Mouse (Mus musculus): ENCODE measurements at regions not wholly inside any gene's neighbourhood (a gene's known extent, or its start where the extent isn't known, plus 50 kb on each side); places are given as distances from the start of the nearest gene placed in this dataset.

DNA sequence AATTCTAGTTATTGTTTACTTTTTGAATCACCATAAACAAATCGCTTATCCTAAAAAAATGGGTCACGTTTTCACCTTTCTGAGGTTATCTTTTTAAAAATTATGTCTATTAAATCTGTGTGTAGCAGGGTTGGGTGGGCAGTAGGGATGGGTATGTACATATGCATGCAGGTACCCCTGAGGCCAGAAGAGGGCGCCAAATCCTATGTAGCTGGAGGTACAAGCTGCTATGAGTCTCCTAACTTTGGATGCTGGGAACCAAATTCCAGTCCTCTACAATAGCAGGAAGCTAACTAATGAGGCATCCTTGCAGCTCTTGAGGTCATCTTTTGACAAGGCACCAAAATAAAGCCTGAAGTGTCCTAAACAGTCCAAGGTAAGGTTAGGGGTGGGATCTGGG is 714.8 kb upstream of the Sox9 start:
- Histone ChIP-seq H3K9ac (ENCODE audit: low read depth, low read length, severe bottlenecking) (no peak overlapping the region), H3K4me2 (replicated peaks; ENCODE audit: low read depth, low read length, severe bottlenecking) (no peak overlapping the region), H3K9me3 (ENCODE audit: control insufficient read depth, low read length) (no peaks in the 10 kb centered on the region), H3K4me1 (ENCODE audit: control insufficient read depth, insufficient read depth, low read length) (no peaks in the 10 kb centered on the region), H3K27me3 (ENCODE audit: control insufficient read depth, insufficient read depth, low read length) (no peaks in the 10 kb centered on the region), H3K27ac (replicated peaks; ENCODE audit: low read depth, low read length) (no peak overlapping the region), H3K4me3 (replicated peaks; ENCODE audit: low read length) (no peak overlapping the region), H3K36me3 (ENCODE audit: control insufficient read depth, insufficient read depth, low read length) (no peaks in the 10 kb centered on the region)
- DNase-seq (ENCODE audit: low spot score) (no peak), ATAC-seq (ENCODE audit: low FRiP score, low read depth) (no peak)
- 80% methylated on average over 3 of the region's 3 CpGs for WGBS
- TF ChIP-seq POLR2A (IDR thresholded peaks at IDR 0.05; ENCODE audit: borderline replicate concordance, extremely low read depth, insufficient read depth, insufficient read length), result no peak

DNA sequence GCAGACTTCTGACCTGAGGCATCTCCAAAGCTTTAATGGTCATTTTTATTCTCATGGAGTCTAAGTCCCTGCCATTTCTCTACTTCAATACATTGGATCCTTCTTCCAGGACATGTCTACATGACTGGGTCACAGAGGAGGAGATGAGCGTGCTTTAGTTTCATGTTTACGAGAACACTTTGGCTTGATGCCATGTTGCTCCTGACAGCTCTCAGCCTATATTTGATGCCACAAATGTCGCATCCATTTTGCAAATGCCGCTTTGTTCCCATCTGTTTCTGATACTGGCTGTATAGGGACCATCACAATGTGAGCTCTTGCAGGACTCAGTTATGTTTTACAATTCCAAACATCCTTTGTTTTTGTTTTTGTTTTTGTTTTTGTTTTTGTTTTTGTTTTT is 713.2 kb upstream of the Sox9 start:
- Histone ChIP-seq H3K4me1 (ENCODE audit: control insufficient read depth, insufficient read depth, low read length) (no peaks in the 10 kb centered on the region), H3K9me3 (ENCODE audit: control insufficient read depth, low read length) (no peaks in the 10 kb centered on the region), H3K9ac (ENCODE audit: low read depth, low read length, severe bottlenecking) (no peak overlapping the region), H3K4me2 (replicated peaks; ENCODE audit: low read depth, low read length, severe bottlenecking) (no peak overlapping the region), H3K4me3 (replicated peaks; ENCODE audit: low read length) (no peak overlapping the region), H3K36me3 (ENCODE audit: control insufficient read depth, insufficient read depth, low read length) (no peaks in the 10 kb centered on the region), H3K27me3 (ENCODE audit: control insufficient read depth, insufficient read depth, low read length) (no peaks in the 10 kb centered on the region), H3K27ac (replicated peaks; ENCODE audit: low read depth, low read length) (no peak overlapping the region)
- TF ChIP-seq POLR2A (IDR thresholded peaks at IDR 0.05; ENCODE audit: borderline replicate concordance, extremely low read depth, insufficient read depth, insufficient read length), result no peak
- 82% methylated on average over 4 of the region's 4 CpGs for WGBS
- no peak for DNase-seq (ENCODE audit: low spot score)
- ATAC-seq (ENCODE audit: low FRiP score, low read depth), result no peak

DNA sequence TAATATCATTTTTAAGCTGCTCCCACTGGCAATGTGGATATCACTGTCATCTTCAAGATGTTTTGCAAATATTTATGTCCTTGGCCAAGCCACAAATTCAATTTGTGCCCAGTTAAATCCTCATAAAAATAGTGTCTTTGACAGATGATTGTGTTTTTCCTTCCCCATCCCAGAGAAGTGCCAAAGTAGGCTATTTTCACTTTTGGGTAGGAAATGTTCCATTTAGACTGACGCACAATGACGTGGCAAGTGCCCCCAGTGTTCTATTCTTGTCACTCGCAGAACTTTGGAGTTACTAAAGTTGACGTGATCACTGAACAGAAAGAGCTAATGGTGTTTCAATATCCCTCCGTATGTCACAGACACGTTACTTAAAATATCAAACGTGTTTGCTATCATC is 710.5 kb upstream of the Sox9 start:
- Histone ChIP-seq H3K36me3 (ENCODE audit: control insufficient read depth, insufficient read depth, low read length) (no peaks in the 10 kb centered on the region), H3K9me3 (ENCODE audit: control insufficient read depth, low read length) (no peaks in the 10 kb centered on the region), H3K27ac (replicated peaks; ENCODE audit: low read depth, low read length) (no peak overlapping the region), H3K4me2 (replicated peaks; ENCODE audit: low read depth, low read length, severe bottlenecking) (no peak overlapping the region), H3K4me3 (replicated peaks; ENCODE audit: low read length) (no peak overlapping the region), H3K4me1 (ENCODE audit: control insufficient read depth, insufficient read depth, low read length) (peaks cover 3% of the 10 kb centered on the region; the same call in 1 of the 2 replicates), H3K9ac (ENCODE audit: low read depth, low read length, severe bottlenecking) (no peak overlapping the region), H3K27me3 (ENCODE audit: control insufficient read depth, insufficient read depth, low read length) (no peaks in the 10 kb centered on the region)
- 87% methylated on average over 7 of the region's 7 CpGs for WGBS
- TF ChIP-seq POLR2A (IDR thresholded peaks at IDR 0.05; ENCODE audit: borderline replicate concordance, extremely low read depth, insufficient read depth, insufficient read length), result no peak
- ATAC-seq (ENCODE audit: low FRiP score, low read depth) (no peak), DNase-seq (ENCODE audit: low spot score) (no peak)

DNA sequence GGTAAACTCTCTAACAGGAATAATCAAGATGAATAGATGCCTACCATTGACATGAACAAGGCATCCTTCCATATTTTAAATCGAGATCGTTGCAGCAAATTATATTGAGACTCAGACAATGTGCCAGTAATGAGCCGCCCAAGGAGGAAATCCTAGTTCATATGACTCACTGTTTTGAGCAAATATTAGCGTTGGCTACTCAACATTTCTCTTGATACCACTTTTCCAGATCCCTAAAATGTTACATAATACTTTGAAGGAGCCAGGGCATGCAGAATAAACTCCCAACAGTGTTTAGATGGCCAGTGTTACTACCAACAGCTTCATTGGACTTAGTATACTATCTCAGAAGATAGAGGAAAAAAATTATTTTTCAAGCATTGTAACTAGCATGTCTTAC is 700.6 kb upstream of the Sox9 start:
- DNase-seq (ENCODE audit: low spot score) (no peak), ATAC-seq (ENCODE audit: low FRiP score, low read depth) (no peak)
- Histone ChIP-seq H3K4me1 (ENCODE audit: control insufficient read depth, insufficient read depth, low read length) (no peaks in the 10 kb centered on the region), H3K4me3 (replicated peaks; ENCODE audit: low read length) (no peak overlapping the region), H3K4me2 (replicated peaks; ENCODE audit: low read depth, low read length, severe bottlenecking) (no peak overlapping the region), H3K27me3 (ENCODE audit: control insufficient read depth, insufficient read depth, low read length) (no peaks in the 10 kb centered on the region), H3K36me3 (ENCODE audit: control insufficient read depth, insufficient read depth, low read length) (no peaks in the 10 kb centered on the region), H3K9me3 (ENCODE audit: control insufficient read depth, low read length) (no peaks in the 10 kb centered on the region), H3K9ac (ENCODE audit: low read depth, low read length, severe bottlenecking) (no peak overlapping the region), H3K27ac (replicated peaks; ENCODE audit: low read depth, low read length) (no peak overlapping the region)
- no peak for TF ChIP-seq POLR2A (IDR thresholded peaks at IDR 0.05; ENCODE audit: borderline replicate concordance, extremely low read depth, insufficient read depth, insufficient read length)
- 89% methylated on average over 4 of the region's 4 CpGs for WGBS

DNA sequence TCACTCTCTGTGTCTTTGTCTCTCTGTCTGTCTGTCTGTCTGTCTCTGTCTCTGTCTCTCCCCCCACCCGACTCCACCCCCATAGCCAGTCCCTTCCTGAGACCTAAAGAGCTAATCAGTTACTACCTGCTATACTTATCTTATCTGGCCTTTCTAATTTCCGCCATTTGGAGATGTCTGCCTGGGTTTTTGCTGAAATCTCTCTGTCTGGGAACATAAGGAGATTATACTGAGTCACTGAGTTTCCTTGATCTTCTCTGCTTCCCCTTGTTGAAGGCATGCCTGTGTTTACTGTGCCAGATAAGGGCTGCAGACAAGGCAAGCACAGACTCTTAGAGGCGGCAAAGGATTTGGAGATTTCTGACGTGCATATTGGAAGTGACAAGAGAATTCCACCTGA is 699.0 kb upstream of the Sox9 start:
- H3K4me1 ChIP-seq (ENCODE audit: control insufficient read depth, insufficient read depth, low read length), result no peaks in the 10 kb centered on the region
- ATAC-seq (ENCODE audit: low FRiP score, low read depth) (no peak), DNase-seq (ENCODE audit: low spot score) (no peak)
- 35% methylated on average over 4 of the region's 4 CpGs for WGBS
- H3K9me3 ChIP-seq (ENCODE audit: control insufficient read depth, low read length), result no peaks in the 10 kb centered on the region
- no peak overlapping the region for H3K4me3 ChIP-seq (replicated peaks; ENCODE audit: low read length)
- no peak overlapping the region for H3K27ac ChIP-seq (replicated peaks; ENCODE audit: low read depth, low read length)
- TF ChIP-seq POLR2A (IDR thresholded peaks at IDR 0.05; ENCODE audit: borderline replicate concordance, extremely low read depth, insufficient read depth, insufficient read length), result no peak
- no peaks in the 10 kb centered on the region for H3K27me3 ChIP-seq (ENCODE audit: control insufficient read depth, insufficient read depth, low read length)
- no peak overlapping the region for H3K9ac ChIP-seq (ENCODE audit: low read depth, low read length, severe bottlenecking)
- H3K4me2 ChIP-seq (replicated peaks; ENCODE audit: low read depth, low read length, severe bottlenecking), result no peak overlapping the region
- H3K36me3 ChIP-seq (ENCODE audit: control insufficient read depth, insufficient read depth, low read length), result no peaks in the 10 kb centered on the region

DNA sequence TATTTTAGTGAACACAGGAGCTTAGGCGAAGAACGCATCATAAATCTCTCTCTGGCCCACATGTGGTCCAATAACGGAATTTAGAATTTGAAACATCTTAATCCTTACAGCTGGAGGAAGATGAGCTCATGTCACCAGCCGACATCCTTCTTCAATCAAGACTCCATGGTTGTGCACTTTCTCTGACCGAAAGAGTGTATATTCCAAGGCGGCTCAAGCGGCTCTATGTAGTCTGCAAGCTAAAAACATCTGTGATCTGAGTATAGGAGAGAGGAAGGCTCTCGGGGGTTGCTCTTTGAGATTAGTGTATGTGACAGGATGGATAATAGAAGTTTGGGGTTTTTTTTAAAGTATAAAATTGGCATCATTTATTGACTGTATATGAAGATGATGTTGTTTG is 689.9 kb upstream of the Sox9 start:
- no peak overlapping the region for H3K4me2 ChIP-seq (replicated peaks; ENCODE audit: low read depth, low read length, severe bottlenecking)
- ATAC-seq (ENCODE audit: low FRiP score, low read depth) (no peak), DNase-seq (ENCODE audit: low spot score) (no peak)
- peaks cover 3% of the 10 kb centered on the region; the same call in 1 of the 2 replicates for H3K4me1 ChIP-seq (ENCODE audit: control insufficient read depth, insufficient read depth, low read length)
- no peak overlapping the region for H3K27ac ChIP-seq (replicated peaks; ENCODE audit: low read depth, low read length)
- H3K27me3 ChIP-seq (ENCODE audit: control insufficient read depth, insufficient read depth, low read length), result no peaks in the 10 kb centered on the region
- H3K9me3 ChIP-seq (ENCODE audit: control insufficient read depth, low read length), result no peaks in the 10 kb centered on the region
- no peak overlapping the region for H3K4me3 ChIP-seq (replicated peaks; ENCODE audit: low read length)
- H3K36me3 ChIP-seq (ENCODE audit: control insufficient read depth, insufficient read depth, low read length), result no peaks in the 10 kb centered on the region
- WGBS, result 70% methylated on average over 8 of the region's 8 CpGs
- no peak for TF ChIP-seq POLR2A (IDR thresholded peaks at IDR 0.05; ENCODE audit: borderline replicate concordance, extremely low read depth, insufficient read depth, insufficient read length)
- H3K9ac ChIP-seq (ENCODE audit: low read depth, low read length, severe bottlenecking), result no peak overlapping the region

Measured in limb, embryonic 14.5 days (tissue).